Mouse (Mus musculus): ENCODE measurements around the gene Pip4p1. TPM values are rescaled to one million over a fixed set of nuclear protein-coding genes. Genes with fewer than 3 reads are reported as not detected.

Pip4p1 gene
- total and polyA plus RNA-seq, 3 experiments: 18.1 to 35.5 (median 28.1) TPM

- DNase-seq (ENCODE audit: extremely low read depth): no peak
- no peaks in the 10 kb centered on the region for H3K9me3 ChIP-seq (replicated peaks; ENCODE audit: low read length)
- dilution Hi-C loops (cut with MboI; ENCODE audit: extremely low pct_ligation_motif_present, extremely low pct_unique_long_range_greater_than_20kb, low sequenced_read_pairs): no loop called here
Observed at GRCm38 (mm10) chr14:50931493-50932020, 901 bp upstream of the Pip4p1 start.

GRCm38 (mm10) chr14:50930377-50930753, 291 bp downstream of the Pip4p1 start:
- peak overlapping the region; percentile 90 for H3K9ac ChIP-seq (ENCODE audit: insufficient read depth, low read depth)
- H3K4me1 ChIP-seq (ENCODE audit: control insufficient read depth in 1 of 2, insufficient read depth in 2 of 2): peaks cover 0 to 51% of the 10 kb centered on the region in 2 experiments; a peak in 2 of 4 replicates
- DNase-seq (ENCODE audit: extremely low read depth): peak; percentile 60
- H3K27ac ChIP-seq (ENCODE audit: insufficient read depth, low read depth): peak overlapping the region; percentile 90
- H3K4me2 ChIP-seq (ENCODE audit: insufficient read depth, low read depth, poor library complexity, severe bottlenecking): peak overlapping the region; percentile 64
- peaks cover 35 to 59% of the 10 kb centered on the region in 2 experiments for H3K36me3 ChIP-seq (replicated peaks in 1 of 2; ENCODE audit: control insufficient read depth in 1 of 2, insufficient read depth in 1 of 2, low read length in 1 of 2)
- H3K79me2 ChIP-seq (replicated peaks; ENCODE audit: control insufficient read depth, extremely low read depth, insufficient read depth, poor library complexity, severe bottlenecking): peaks cover 18% of the 10 kb centered on the region
- no peaks in the 10 kb centered on the region for H3K9me3 ChIP-seq (replicated peaks; ENCODE audit: low read length)
- in situ Hi-C loops (cut with MboI; ENCODE audit: low pct_ligation_motif_present, low pct_unique_long_range_greater_than_20kb, low sequenced_read_pairs) (loop anchor here (5.0 to 10.0 kb wide), 2 partner anchors 123 to 134 kb away; partner anchors contain the start of genes Ccnb1ip1 and Parp2), dilution Hi-C loops (cut with MboI; ENCODE audit: extremely low pct_ligation_motif_present, extremely low pct_unique_long_range_greater_than_20kb, low sequenced_read_pairs) (no loop called here)
- no peaks in the 10 kb centered on the region for H3K27me3 ChIP-seq (replicated peaks)
- H3K4me3 ChIP-seq (replicated peaks in 1 of 3; ENCODE audit: low read depth in 2 of 3, low read length in 2 of 3, poor library complexity in 1 of 3): peak overlapping the region; percentile 86 to 94 (median 90)
- TF ChIP-seq JUND (conservative IDR thresholded peaks at IDR 0.05; ENCODE audit: low read depth, low read length) (no peak), ZNF384 (IDR thresholded peaks at IDR 0.05; ENCODE audit: low read depth, low read length) (no peak), ETS1 (conservative IDR thresholded peaks at IDR 0.05; ENCODE audit: low read depth, low read length) (no peak), GABPA (IDR thresholded peaks at IDR 0.05; ENCODE audit: insufficient replicate concordance, low read depth, low read length) (no peak), MAFK (IDR thresholded peaks at IDR 0.05; ENCODE audit: insufficient replicate concordance, low read length) (no peak), MEF2A (IDR thresholded peaks at IDR 0.05; ENCODE audit: borderline replicate concordance, low read depth, low read length) (no peak), MXI1 (IDR thresholded peaks at IDR 0.05; ENCODE audit: low read depth, low read length) (no peak), ELF1 (IDR thresholded peaks at IDR 0.05; ENCODE audit: low read depth, low read length) (no peak), RAD21 (IDR thresholded peaks at IDR 0.05; ENCODE audit: low read depth, low read length) (no peak), MYC (IDR thresholded peaks at IDR 0.05; ENCODE audit: low read depth, low read length) (no peak), KAT2A (IDR thresholded peaks at IDR 0.05; ENCODE audit: insufficient replicate concordance, low read length) (no peak), E2F4 (IDR thresholded peaks at IDR 0.05; ENCODE audit: insufficient replicate concordance, low read depth, low read length) (no peak), POLR2A (IDR thresholded peaks at IDR 0.05; ENCODE audit: low read depth, low read length) (no peak), ZKSCAN1 (IDR thresholded peaks at IDR 0.05; ENCODE audit: borderline replicate concordance, low read depth, low read length) (no peak), HCFC1 (IDR thresholded peaks at IDR 0.05; ENCODE audit: low read depth, low read length) (no peak), ZC3H11A (IDR thresholded peaks at IDR 0.05; ENCODE audit: low read depth, low read length) (no peak), SMC3 (IDR thresholded peaks at IDR 0.05; ENCODE audit: low read depth, low read length) (no peak)

More at GRCm38 (mm10) chr14:50931493-50932020, 901 bp upstream of the Pip4p1 start:
- Histone ChIP-seq H3K4me2 (ENCODE audit: insufficient read depth, low read depth, poor library complexity, severe bottlenecking) (peak overlapping the region; percentile 86), H3K79me2 (replicated peaks; ENCODE audit: control insufficient read depth, extremely low read depth, insufficient read depth, poor library complexity, severe bottlenecking) (peaks cover 8% of the 10 kb centered on the region), H3K27me3 (replicated peaks) (no peaks in the 10 kb centered on the region), H3K4me3 (replicated peaks in 1 of 3; ENCODE audit: low read depth in 2 of 3, low read length in 2 of 3, poor library complexity in 1 of 3) (peak overlapping the region; percentile 52 to 90 (median 86)), H3K36me3 (replicated peaks in 1 of 2; ENCODE audit: control insufficient read depth in 1 of 2, insufficient read depth in 1 of 2, low read length in 1 of 2) (peaks cover 36 to 56% of the 10 kb centered on the region in 2 experiments), H3K9ac (ENCODE audit: insufficient read depth, low read depth) (peak overlapping the region; percentile 26; the same call in 1 of the 2 replicates), H3K27ac (ENCODE audit: insufficient read depth, low read depth) (peak overlapping the region; percentile 65), H3K4me1 (ENCODE audit: control insufficient read depth in 1 of 2, insufficient read depth in 2 of 2) (peaks cover 2 to 46% of the 10 kb centered on the region in 2 experiments; a peak in 2 of 4 replicates)
- peak; percentile 53; the same call in 1 of the 2 replicates for TF ChIP-seq NRF1 (IDR thresholded peaks at IDR 0.05; ENCODE audit: low read depth, low read length)
- no peak for TF ChIP-seq TCF12 (IDR thresholded peaks at IDR 0.05; ENCODE audit: low read depth, low read length)
- TF ChIP-seq IRF4 (IDR thresholded peaks at IDR 0.05; ENCODE audit: low read depth, low read length): peak; percentile 36; the same call in 1 of the 2 replicates
- TF ChIP-seq RCOR1 (conservative IDR thresholded peaks at IDR 0.05; ENCODE audit: low read depth, low read length): no peak
- TF ChIP-seq SMC3 (IDR thresholded peaks at IDR 0.05; ENCODE audit: low read depth, low read length): no peak
- TF ChIP-seq USF2 (conservative IDR thresholded peaks at IDR 0.05; ENCODE audit: low read depth, low read length): no peak
- in situ Hi-C loops (cut with MboI; ENCODE audit: low pct_ligation_motif_present, low pct_unique_long_range_greater_than_20kb, low sequenced_read_pairs): loop anchor here (5.0 to 10.0 kb wide), 2 partner anchors 124 to 133 kb away; partner anchors contain the start of genes Ccnb1ip1 and Parp2

All from CH12.LX (cell line).